Mouse (Mus musculus) hematopoietic stem cell, adult 5-6 weeks (primary cell): Measurements from ENCODE around the gene Arhgap42. TPM values are rescaled to one million over a fixed set of nuclear protein-coding genes. Genes with fewer than 3 reads are reported as not detected.

Source experiments
- ATAC-seq, 2 experiments: fragments of 125-278 bp in 1 of 2; replicated peaks in 1 of 2; 2 replicates each; pipeline ENCODE4 v1.8.0; 2016 to 2017; ENCODE audit warnings: inconsistent platforms in 2 of 2, mild to moderate bottlenecking in 2 of 2, moderate number of reproducible peaks in 2 of 2, low read depth in 1 of 2, moderate TSS enrichment in 1 of 2; ENCODE audit not compliant: low FRiP score in 2 of 2, poor library complexity in 2 of 2, severe bottlenecking in 2 of 2, insufficient read depth in 1 of 2, low TSS enrichment in 1 of 2
- total RNA-seq: library from RNA; stranded (forward); fragments of 172-1452, 232-1000 nt; gene quantifications from 2 replicates; pipeline ENCODE4 v1.2.3, GENCODE M21; 2017

The Arhgap42 gene
- 0.06 and 0.10 TPM in 2 replicates for total RNA-seq

DNA sequence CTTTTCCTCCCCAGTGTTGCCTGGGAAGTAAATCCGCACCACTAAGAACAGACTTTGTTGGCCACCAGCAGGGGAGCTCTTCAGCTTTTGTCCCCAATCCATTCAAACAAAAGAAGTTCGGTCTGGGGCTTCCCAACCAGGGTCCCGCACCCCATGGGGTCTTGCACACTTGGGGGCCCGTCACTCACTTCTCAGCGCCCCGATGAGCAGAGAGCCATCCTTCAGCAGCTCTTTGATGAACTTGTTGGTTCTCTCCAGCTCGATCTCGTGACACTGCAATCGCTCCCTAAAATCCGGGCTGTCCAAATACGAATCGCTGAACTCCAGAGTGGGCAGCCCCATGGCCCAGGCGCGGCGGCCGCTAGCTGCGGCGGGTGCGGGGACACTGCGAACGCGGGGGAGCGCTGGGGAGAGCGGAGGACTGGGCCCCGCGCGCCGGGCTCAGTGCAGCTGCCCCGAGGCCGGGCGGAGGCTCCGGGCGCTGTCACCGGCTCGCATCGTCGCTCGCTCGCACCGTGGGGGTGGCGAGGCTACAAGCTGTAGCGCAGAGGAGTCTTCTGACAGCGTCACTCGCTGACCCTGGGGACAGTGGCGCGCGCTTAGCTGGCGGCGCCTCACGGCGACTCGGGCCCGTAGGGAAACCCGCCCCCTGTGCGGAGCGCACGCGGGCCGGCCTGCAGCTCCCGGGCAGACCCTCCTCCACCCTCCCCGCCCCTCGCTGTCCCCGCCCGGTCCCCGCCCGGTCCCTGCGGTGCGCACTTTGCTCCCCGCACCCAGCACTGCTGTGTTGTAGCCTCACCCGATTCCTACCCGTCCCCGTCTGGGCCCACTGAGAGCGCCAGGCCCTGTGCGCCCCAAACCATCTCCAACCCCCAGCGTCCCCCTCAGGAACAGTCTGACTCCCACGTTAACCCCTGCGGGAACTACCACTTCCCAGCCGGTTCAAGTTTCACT lies at the start of gene Arhgap42:
Arhgap42 (minus strand) TSS at position 664 of the 954 bp plus-strand sequence.
- ATAC-seq = peak; percentile 76 to 78

DNA sequence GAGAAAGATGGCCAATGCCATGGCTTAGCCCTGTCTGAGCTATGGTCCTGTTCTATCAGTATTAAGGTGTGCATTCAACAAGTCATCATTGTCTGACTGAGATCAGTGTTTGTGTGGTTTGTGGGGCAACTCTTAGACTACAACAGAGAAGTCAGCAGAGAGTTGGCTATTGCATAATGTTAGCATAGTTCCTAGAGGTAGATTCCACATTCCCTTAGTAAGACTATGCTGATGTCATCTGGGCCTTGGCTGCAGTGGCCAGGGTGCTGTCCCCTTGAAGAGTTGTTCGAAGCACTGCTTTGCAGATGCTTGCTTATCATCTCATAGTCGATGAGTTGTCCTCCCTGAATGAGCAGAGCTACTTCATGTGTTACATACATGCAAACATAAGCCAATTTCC lies 49.2 kb upstream of the Arhgap42 start:
- ATAC-seq = no peak

DNA sequence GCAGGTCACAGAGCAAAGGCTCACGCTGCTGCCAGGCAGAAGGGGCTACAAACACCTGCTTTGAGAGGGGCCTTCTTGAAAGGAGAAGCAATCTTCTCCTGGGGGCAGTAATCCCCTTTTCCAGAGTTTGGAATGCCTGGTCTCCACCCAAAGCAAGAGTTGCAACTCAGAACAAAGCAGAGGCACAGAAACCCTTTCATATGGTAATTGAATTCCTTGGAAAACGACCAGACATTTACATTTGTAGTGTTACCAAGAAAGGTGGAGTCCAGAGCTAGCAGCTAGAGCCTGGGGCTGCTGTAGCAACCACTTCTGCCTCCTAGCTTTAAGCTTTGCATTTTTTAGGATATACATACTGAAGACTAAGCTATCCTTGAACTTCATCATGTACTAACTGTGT lies 30.4 kb upstream of the Arhgap42 start:
- ATAC-seq = no peak

DNA sequence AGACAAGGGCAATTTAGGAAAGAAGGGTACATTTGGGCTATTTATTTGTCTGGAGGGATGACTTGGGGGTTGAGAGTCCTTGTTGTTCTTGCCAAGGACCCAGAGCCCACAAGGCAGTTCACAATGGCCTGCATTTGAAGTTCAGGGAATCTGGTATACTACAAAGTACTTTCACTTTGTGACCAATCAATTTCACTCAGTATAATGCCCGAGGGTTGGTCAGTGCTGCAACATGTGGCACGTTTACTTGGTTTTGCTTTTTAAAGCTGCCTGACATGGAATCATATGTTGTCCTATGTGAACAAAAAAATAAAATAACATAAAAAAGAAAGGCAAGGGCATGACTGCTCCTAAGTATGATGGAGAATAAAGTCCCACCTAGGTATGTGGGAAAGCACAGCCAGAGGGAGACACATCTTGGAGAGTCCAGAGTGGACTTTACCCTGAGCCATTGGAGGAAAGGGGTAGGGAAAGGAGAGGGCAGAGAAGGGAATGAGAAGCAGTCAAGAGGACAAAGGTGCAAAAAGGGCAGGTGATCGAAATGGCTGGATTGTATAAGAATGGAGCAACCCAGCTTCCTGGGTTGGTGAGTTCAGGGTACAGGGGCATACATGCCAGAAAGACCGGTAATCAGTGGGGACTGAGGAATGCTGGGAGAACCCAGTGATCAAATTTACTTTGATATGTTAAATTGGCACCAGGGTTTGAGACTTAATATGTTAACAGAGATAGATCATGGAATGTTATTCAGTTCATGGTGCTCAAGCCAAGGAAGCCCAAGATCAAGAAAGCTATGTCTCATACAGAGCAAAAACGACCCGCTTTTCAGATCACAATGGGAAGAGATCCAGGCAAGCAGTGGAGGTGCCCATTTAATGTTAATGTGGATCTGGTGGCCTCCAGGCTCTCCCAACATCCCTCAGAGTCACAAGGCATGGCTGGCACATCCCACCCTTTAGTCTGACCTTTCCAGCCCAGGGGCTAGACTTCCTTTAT lies 29.0 kb upstream of the Arhgap42 start:
- no peak for ATAC-seq

DNA sequence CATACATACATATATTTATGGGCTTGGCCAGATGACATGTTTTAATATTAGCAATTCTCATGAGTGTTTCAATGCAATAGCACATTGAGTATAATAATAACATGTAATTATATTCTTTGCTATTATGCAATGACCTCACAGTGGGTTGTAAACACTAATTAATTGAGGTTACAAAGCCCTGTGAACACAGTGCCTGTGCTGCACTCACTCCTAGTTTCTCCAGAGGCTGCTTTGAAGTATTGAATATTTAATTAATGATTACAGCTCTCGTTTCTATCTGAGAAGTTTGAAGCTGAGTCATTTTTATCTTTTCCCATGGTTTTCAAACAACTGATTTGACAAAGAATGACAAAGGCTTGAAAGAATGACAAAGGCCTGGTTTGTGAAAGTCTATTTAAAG lies 24.6 kb upstream of the Arhgap42 start:
- ATAC-seq = no peak

DNA sequence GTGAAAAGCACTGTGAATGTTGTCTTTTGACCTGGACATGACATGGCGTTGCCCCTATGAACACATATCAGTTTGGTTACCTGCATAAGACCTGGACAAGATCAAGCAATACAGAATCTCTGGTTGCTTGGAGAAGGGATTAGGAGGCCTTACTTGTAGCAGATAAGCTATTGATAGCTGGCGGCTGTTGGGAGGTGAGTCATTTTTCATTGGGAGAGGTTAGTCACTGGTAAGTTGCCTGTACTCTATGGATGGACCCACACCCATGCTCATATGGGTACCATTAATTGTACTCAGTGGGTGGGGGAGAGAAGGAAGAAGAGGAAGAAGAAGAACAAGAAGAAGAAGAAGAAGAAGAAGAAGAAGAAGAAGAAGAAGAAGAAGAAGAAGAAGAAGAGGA lies 23.6 kb upstream of the Arhgap42 start:
- ATAC-seq = no peak

DNA sequence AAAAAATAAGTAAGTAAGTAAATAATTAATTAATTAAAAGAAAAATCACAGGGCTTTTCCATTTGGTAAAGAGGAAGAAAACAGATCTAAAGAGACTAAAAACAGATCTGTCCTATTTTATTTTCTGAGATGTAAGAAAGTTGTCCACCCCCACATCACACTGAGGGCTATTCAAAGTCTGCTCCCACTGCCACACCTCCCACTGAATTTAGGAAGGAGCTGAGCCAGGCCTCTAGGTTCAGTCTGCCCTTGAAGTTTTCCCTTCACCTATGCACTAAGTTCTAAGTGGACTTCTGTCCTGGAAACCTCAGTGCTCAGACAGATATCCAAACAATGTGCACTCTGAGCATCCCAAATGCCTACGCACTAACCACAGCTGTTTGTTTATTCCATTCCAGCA lies 15.9 kb upstream of the Arhgap42 start:
- ATAC-seq = no peak

DNA sequence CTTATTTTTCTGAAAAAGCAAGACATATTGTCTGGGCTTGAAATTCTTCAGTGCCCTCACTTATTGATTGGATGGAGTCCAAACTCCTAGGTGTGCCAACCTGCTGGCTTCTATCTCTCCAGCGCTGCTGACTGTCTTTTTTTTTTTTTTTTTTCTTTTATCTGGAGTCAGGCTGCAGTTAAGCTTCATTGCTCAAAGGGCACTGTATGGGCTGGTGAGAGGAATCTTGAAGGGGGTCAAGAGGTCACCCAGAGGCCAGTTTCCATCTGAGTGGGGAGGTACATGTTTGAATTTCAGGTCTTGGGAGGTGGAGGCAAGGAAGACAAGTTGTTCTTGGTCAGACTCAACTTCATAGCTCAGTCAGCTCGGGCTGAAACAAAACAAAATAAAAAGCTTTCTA lies 9.6 kb upstream of the Arhgap42 start:
- ATAC-seq = no peak

DNA sequence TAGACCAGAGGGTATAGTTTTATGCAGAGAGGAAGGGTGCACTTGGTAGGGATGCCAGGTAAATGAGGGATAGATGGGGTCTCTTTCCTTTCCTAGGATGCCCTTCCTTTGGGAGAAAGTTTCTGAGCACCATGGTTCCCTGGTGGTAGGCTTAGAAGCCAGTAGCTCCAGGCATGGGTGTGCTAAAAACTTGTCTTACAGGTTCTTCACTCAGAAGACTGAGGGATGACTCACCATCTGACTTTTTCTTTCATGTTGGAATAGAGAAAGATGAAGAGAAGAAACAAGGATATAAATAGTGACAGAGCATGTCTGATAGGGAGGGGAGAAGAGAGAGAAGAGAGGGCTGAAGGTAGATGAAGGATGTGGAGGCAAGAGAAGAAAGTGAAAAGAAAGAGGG lies 7.1 kb upstream of the Arhgap42 start:
- no peak for ATAC-seq

DNA sequence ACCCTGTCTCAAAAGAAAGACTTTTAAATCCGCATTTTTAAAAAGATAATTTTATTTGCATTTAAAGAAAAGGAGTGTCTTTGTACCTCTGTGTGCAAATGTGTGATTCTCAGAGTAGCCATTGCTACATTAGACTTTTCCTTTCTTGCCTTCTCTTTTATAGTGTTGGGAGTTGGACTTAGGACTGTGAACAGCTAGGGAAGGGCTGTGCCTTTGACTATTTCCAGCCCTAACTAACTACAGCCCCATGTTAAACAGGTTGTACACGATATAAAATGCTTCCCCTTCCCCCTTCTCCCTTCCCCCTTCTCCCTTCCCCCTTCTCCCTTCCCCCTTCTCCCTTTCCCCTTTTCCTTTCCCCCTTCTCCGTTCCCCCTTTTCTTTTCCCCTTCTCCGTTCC lies 4.9 kb upstream of the Arhgap42 start:
- ATAC-seq = no peak

DNA sequence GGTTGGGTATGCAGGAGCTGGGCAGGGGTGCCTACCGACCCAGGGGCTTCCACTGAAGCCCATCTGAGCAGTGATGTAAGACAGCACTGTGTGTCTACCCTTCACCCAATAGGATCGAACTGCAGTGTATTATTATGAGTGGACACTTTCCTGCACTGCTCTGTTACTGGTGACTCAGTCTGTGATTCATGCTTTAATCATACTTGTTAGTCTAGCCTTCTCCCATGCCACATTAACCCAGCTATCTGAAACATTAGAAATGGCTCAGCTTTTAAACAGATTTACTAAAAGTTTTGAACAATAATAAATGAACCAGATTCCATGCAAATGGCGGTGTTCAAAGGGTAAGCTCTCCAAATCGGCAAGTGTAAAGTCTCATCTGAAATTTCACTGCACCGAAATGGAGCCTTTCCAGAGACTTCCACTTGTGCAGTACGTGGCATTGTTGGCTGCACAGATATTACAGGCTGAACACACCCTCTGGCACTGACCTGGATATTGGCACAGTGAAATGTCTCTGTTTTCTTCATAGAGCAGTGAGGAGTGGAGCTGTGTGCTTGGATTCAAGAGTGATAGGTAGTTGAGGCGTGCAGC lies 2.4 kb upstream of the Arhgap42 start:
- ATAC-seq = no peak

DNA sequence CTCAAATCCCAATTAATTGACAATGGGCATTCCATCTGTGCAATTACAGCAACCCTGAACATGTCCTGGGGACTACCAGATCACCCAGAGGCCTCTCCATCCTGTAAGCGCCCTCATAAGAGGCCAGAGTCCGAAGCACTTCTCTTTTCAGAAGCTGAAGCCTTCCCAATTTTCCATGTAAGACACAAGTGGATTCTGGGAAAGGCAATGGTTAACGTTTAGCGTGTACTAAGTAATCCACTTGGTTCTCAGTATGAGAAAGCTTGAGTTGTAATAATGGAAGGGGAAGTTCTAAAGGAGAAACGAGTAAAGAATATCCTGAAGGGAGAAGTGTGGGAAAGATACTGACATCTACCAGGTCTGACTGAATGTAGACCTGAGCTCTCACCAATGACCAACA lies 1.4 kb downstream of the Arhgap42 start:
- no peak for ATAC-seq

DNA sequence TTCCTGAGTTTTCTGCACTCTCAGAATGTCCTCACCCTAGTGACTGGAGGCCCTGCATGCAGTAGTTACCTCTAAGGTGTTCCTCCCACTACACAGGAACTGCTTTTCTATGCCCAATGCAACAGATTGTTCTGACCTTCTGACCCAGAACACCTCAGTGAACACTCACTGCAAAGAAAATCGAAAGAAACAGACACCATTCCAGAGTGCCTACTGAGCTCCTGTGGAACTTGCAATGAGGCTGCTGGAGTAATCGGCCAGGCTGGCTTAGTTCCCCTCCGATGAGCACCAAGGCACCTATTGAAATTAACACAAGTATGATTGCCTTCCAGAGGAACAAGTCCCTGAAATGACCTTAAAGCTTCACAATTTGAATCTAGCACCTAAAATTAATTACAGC lies 9.2 kb downstream of the Arhgap42 start:
- no peak for ATAC-seq

DNA sequence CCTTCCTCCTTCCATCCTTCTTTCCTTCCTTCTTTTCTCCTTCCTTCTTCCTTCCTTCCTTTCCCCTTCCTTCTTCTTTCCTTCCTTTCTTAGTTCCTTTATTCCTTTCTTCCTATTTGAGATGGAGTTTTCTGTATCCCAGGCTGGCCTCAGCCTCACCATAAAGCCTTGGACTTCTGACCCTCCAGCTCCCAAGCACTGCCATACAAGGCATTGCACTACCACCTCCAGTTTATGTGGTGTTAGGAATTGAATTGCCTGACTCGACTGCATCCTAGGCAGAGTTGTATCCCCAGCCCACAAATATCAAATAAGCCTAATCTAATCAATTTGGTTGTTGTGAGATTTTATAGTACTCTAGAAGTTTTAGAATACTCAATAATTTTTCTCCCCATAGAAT lies 14.1 kb downstream of the Arhgap42 start:
- no peak for ATAC-seq

DNA sequence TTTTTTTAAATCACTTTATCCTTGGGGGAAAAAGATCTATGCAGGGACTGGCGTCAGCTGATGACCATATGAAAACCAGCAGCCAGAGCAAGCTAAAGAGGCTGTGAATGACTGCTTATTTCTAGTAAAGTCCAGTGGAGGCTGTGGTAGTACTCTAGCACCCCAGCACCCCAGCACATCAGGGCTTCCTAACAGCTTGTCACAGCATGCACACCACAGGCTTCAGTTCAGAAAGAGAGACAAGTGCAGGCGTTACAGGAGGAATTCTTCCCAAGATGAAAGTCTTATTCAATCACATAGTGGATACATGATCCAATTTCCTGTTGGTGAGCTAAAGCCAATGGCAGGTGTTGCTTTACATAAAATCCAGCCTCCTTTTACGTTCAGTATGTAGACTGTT lies 15.5 kb downstream of the Arhgap42 start:
- ATAC-seq = no peak

DNA sequence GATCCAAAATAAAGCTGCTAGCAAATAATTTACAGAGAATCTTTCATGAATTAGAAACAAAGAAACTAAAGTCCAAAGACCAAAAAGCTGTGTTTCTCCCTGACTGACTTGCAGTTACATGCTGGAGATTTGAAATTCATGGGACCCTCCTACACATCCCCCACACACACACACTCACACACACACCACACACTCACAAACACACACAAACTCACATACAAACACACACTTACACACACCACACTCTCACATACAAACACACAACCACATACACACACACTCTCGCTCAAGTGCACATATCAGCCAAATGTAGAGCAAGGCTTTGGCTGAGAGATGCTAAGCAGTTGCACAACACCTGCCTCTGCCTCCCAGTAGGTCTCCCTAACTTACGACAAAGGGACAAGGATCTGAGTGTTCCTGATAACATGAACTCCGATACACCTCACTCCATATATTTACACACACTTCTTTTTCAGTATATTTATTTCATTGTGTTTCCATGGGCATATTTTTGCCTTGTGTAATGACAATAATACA lies 16.9 kb downstream of the Arhgap42 start:
- no peak for ATAC-seq

DNA sequence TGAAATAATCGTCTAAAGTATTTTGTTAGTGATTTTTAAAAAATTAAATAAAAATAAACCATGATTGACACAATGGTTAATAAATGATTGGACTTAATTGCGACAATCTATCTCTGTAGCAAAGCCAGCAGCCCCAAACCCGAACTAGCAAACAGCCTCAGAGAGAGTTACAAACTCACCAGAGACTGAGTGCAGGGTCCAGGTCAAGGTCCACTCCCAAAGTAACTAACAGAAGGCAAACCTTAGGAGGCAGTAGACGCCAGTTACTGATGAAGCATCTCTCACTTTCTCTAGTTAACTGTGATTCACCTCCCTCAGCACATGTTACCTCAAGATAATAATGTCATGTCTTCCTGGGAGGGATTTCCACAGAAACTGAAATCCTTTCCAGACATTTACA lies 17.7 kb downstream of the Arhgap42 start:
- no peak for ATAC-seq
